Mouse (Mus musculus): ENCODE measurements around the gene Krtap19-3. TPM values are rescaled to one million over a fixed set of nuclear protein-coding genes. Genes with fewer than 3 reads are reported as not detected.

Gene Krtap19-3
- not detected for total RNA-seq (2021)
- long read RNA-seq, experiment 1 = 0 reads
- long read RNA-seq, experiment 2 = 0 reads

GRCm38 (mm10) chr16:88877938-88878337 lies at the start of gene Krtap19-3:
Krtap19-3 (minus strand) TSS chr16:88878038.
- DNase-seq = no peak

GRCm38 (mm10) chr16:88896357-88896756 lies 18.5 kb upstream of the Krtap19-3 start, which contains the start of gene Krtap19-5:
Krtap19-5 (minus strand) TSS chr16:88896457.
- no peak for DNase-seq

GRCm38 (mm10) chr16:88886870-88887269 lies 9.0 kb upstream of the Krtap19-3 start:
- no peak for DNase-seq

GRCm38 (mm10) chr16:88884989-88885388 lies 7.2 kb upstream of the Krtap19-3 start, which contains the start of gene Krtap19-4:
Krtap19-4 (minus strand) TSS chr16:88885089.
- no peak for DNase-seq

- no peak for DNase-seq
Measured at GRCm38 (mm10) chr16:88874169-88874568, 3.7 kb downstream of the Krtap19-3 start, which contains the start of gene Krtap19-2. Krtap19-2 (minus strand) TSS chr16:88874269.

- no peak for DNase-seq
Measured at GRCm38 (mm10) chr16:88869311-88869710, 8.5 kb downstream of the Krtap19-3 start, which contains the start of gene Krtap19-1. Krtap19-1 (minus strand) TSS chr16:88869411.

- DNase-seq = no peak
Measured at GRCm38 (mm10) chr16:88864887-88865407, 12.9 kb downstream of the Krtap19-3 start.

GRCm38 (mm10) chr16:88851450-88851849 lies 26.4 kb downstream of the Krtap19-3 start:
- DNase-seq = no peak

- no peak for DNase-seq
Measured at GRCm38 (mm10) chr16:88848558-88848957, 29.3 kb downstream of the Krtap19-3 start.

GRCm38 (mm10) chr16:88847363-88847762 lies 30.5 kb downstream of the Krtap19-3 start:
- DNase-seq = no peak

Other genes with a start within 250 kb of the Krtap19-3 start
- gene Krtap26-1, start 230.2 kb downstream of the Krtap19-3 start, total RNA-seq (2021) = not detected
- not detected for gene Krtap27-1, start 206.4 kb downstream of the Krtap19-3 start, total RNA-seq (2021)
- gene 2310061N02Rik, start 170.1 kb downstream of the Krtap19-3 start, total RNA-seq (2021) = not detected
- gene Krtap13-1, start 149.2 kb downstream of the Krtap19-3 start, total RNA-seq (2021) = not detected
- not detected for gene Krtap13, start 126.4 kb downstream of the Krtap19-3 start, total RNA-seq (2021)
- not detected for gene 2310034C09Rik, start 119.2 kb downstream of the Krtap19-3 start, total RNA-seq (2021)
- gene 2310057N15Rik, start 103.8 kb downstream of the Krtap19-3 start, total RNA-seq (2021) = not detected
- gene Gm5965, start 100.1 kb downstream of the Krtap19-3 start, total RNA-seq (2021) = not detected
- not detected for gene Gm20741, start 65.8 kb downstream of the Krtap19-3 start, total RNA-seq (2021)
- gene Krtap15, start 57.8 kb downstream of the Krtap19-3 start, total RNA-seq (2021) = not detected
- gene Krtap14, start 51.9 kb downstream of the Krtap19-3 start, total RNA-seq (2021) = not detected
- gene Krtap19-1, start 8.6 kb downstream of the Krtap19-3 start, total RNA-seq (2021) = not detected
- gene Krtap19-2, start 3.8 kb downstream of the Krtap19-3 start, total RNA-seq (2021) = not detected
- gene Krtap19-4, start 7.1 kb upstream of the Krtap19-3 start, total RNA-seq (2021) = not detected
- gene Krtap19-5, start 18.4 kb upstream of the Krtap19-3 start, total RNA-seq (2021) = not detected
- gene Krtap19-9b, start 54.2 kb upstream of the Krtap19-3 start, total RNA-seq (2021) = not detected
- gene Krtap16-3, start 84.8 kb upstream of the Krtap19-3 start, total RNA-seq (2021) = not detected
- not detected for gene Krtap22-2, start 132.7 kb upstream of the Krtap19-3 start, total RNA-seq (2021)
- not detected for gene Gm10229, start 137.2 kb upstream of the Krtap19-3 start, total RNA-seq (2021)
- gene Krtap6-1, start 153.7 kb upstream of the Krtap19-3 start, total RNA-seq (2021) = not detected
- not detected for gene Gm10228, start 163.4 kb upstream of the Krtap19-3 start, total RNA-seq (2021)
- gene Krtap6-5, start 169.8 kb upstream of the Krtap19-3 start, total RNA-seq (2021) = not detected
- not detected for gene 1110025L11Rik, start 186.0 kb upstream of the Krtap19-3 start, total RNA-seq (2021)
- not detected for gene Krtap6-3, start 206.0 kb upstream of the Krtap19-3 start, total RNA-seq (2021)